Mouse (Mus musculus): Measurements from ENCODE around the gene Pdzk1.

DNA sequence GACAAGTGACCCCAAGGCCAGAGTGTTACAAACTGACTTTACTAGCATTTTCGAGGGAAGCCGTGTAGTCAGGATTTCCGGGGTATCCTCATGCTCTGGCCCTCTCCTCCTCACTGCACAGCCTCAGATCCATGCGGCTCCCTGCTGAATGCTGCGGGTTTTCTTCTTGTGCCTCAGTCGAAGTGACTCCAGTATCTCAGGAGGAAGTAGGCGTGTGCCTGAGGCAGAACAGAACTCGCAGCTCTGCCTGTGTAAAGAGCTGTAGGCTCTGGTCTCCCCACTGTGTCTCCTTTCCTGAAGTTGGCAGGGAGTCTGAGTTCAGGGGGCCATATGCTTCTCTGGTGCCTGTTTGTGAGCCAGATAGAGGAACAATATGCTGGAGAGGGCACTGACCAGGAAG, 42.0 kb downstream of the Pdzk1 start:
- TF ChIP-seq FLI1 (IDR thresholded peaks at IDR 0.05; ENCODE audit: low read length) (no peak), GATA1 (IDR thresholded peaks at IDR 0.05; ENCODE audit: borderline replicate concordance, low read length) (no peak)
